Mouse (Mus musculus): ENCODE measurements at regions not wholly inside any gene's neighbourhood (a gene's known extent, or its start where the extent isn't known, plus 50 kb on each side); places are given as distances from the start of the nearest gene placed in this dataset.

GRCm38 (mm10) chr12:92703731-92704130 is 854.8 kb upstream of the Sel1l start:
- H3K27me3 ChIP-seq (replicated peaks; ENCODE audit: low read depth, poor library complexity, severe bottlenecking) = no peaks in the 10 kb centered on the region
- peaks cover 6% of the 10 kb centered on the region; the same call in 1 of the 2 replicates for H3K4me1 ChIP-seq
- DNase-seq (ENCODE audit: low spot score) = no peak
- H3K9me3 ChIP-seq = no peaks in the 10 kb centered on the region
- H3K36me3 ChIP-seq (replicated peaks) = no peaks in the 10 kb centered on the region
- H3K27ac ChIP-seq (replicated peaks) = no peak overlapping the region
- no peak overlapping the region for H3K4me3 ChIP-seq

DNA sequence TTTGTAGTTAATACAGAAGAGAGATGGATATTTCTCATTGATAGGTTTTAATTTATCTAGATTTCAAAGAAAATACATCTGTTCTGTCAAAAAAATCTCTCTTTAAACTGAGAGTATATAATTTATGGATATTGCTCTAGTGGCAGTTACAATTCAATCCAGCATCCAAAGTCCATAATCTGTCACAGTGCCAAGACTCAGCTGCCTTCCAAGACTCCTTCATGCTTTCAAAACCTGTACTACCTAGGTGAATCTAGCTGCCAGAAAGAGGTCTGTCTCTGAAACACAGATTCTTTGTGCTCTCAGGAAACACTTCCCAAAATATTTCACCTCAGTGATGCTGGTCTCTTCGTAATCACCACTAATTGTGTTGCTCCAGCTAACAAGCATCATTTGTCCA is 844.0 kb upstream of the Sel1l start:
- Histone ChIP-seq H3K4me3 (no peak overlapping the region), H3K27me3 (replicated peaks; ENCODE audit: low read depth, poor library complexity, severe bottlenecking) (no peaks in the 10 kb centered on the region), H3K27ac (replicated peaks) (no peak overlapping the region), H3K36me3 (replicated peaks) (no peaks in the 10 kb centered on the region), H3K4me1 (no peaks in the 10 kb centered on the region), H3K9me3 (no peaks in the 10 kb centered on the region)
- WGBS = 83% methylated on average over 1 of the region's 1 CpGs
- DNase-seq (ENCODE audit: low spot score) = no peak

DNA sequence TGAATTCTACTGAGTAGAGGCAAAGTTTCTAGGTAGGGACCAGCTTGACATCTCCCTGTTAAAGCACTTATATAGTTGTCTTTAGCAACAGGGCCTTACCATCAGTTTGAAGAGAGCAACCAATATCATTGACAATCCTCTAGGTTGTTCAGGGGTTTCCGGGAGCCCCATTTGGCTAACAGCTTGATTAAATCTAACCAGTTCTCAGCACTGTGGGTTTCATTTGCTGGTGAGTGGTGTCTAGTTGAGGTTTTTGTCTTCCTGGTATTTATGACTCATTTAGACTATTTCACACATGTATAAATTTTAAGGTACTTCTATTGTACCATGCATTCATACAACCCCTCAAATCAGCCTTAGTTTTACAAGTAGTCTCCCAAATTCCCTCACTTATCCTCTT is 823.4 kb upstream of the Sel1l start:
- Histone ChIP-seq H3K9me3 (no peaks in the 10 kb centered on the region), H3K36me3 (replicated peaks) (no peaks in the 10 kb centered on the region), H3K4me1 (no peaks in the 10 kb centered on the region), H3K27ac (replicated peaks) (no peak overlapping the region), H3K27me3 (replicated peaks; ENCODE audit: low read depth, poor library complexity, severe bottlenecking) (no peaks in the 10 kb centered on the region), H3K4me3 (no peak overlapping the region)
- WGBS = 91% methylated on average over 1 of the region's 1 CpGs
- DNase-seq (ENCODE audit: low spot score) = no peak

DNA sequence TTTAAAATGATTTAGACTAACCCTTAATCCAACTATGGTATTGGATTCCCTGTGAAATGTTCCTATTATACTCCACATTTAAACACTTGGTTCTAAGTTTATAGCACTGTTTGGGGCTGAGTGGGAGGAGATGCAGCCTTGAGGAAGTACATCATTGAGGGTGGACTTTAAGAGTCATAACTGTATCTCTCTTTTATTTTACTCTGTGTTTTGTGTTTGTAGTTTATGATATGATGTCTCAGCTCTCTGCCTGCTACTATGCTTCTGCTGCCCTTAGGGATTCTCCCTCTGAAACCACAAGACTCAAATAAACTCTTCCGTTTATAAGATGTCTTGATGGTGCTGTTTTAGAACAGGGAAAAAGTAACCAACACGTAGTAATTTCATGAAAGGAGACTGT is 797.7 kb upstream of the Sel1l start:
- WGBS = 76% methylated on average over 2 of the region's 2 CpGs
- H3K4me1 ChIP-seq = no peaks in the 10 kb centered on the region
- no peak overlapping the region for H3K4me3 ChIP-seq
- no peak overlapping the region for H3K27ac ChIP-seq (replicated peaks)
- no peaks in the 10 kb centered on the region for H3K9me3 ChIP-seq
- no peak for DNase-seq (ENCODE audit: low spot score)
- no peaks in the 10 kb centered on the region for H3K27me3 ChIP-seq (replicated peaks; ENCODE audit: low read depth, poor library complexity, severe bottlenecking)
- H3K36me3 ChIP-seq (replicated peaks) = no peaks in the 10 kb centered on the region

DNA sequence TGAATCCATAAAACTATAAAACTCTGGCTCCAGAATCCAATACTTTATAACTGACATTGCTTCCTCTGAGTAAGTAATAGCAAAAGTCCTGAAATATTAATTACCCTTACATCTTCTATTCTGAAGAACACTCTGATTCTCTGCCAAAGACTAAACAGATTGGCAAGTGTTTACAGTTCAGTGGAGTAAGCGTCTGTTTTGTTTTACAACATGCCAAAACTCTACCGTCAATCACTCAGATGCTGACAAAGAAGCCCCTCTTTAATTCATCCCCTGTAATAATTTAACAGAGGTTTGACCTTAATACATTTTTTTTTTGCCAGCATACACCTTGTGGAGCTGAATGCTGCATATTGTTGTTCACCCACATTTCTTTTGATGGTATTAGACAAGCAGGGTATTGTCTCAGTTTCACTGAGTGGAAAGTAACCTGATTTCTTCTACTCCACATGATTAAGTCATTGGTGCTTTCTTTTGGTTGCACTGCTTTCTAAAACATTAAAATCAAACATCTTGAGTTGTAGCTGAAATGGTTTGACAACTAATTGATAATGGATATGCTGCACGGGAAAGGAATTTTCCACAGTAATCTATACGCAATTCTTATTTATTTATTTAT is 796.2 kb upstream of the Sel1l start:
- H3K4me1 ChIP-seq = no peaks in the 10 kb centered on the region
- no peak for DNase-seq (ENCODE audit: low spot score)
- H3K9me3 ChIP-seq = no peaks in the 10 kb centered on the region
- WGBS = 77% methylated on average over 4 of the region's 4 CpGs
- H3K36me3 ChIP-seq (replicated peaks) = no peaks in the 10 kb centered on the region
- H3K27ac ChIP-seq (replicated peaks) = no peak overlapping the region
- H3K4me3 ChIP-seq = no peak overlapping the region
- no peaks in the 10 kb centered on the region for H3K27me3 ChIP-seq (replicated peaks; ENCODE audit: low read depth, poor library complexity, severe bottlenecking)

DNA sequence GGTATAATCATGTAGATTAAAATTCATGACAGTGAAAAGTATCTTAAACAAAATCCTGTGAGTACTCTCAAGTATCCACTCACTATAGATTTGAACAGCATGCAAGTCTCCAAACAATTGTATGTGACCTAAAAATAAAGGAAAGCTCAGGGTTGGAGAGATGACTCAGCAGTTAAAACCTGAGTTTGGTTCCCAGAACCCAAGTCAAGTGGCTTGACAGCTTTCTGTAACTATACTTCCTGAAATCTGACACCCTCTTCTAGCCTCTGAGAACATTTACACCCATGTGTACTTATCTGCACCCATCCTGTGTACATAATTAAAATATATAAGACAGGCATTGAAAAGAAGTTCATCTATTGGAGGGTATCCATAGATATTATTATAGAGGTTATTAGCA is 770.2 kb upstream of the Sel1l start:
- no peaks in the 10 kb centered on the region for H3K27me3 ChIP-seq (replicated peaks; ENCODE audit: low read depth, poor library complexity, severe bottlenecking)
- H3K4me1 ChIP-seq = no peaks in the 10 kb centered on the region
- DNase-seq (ENCODE audit: low spot score) = no peak
- H3K27ac ChIP-seq (replicated peaks) = no peak overlapping the region
- H3K36me3 ChIP-seq (replicated peaks) = no peaks in the 10 kb centered on the region
- no peaks in the 10 kb centered on the region for H3K9me3 ChIP-seq
- H3K4me3 ChIP-seq = no peak overlapping the region

- Histone ChIP-seq H3K27ac (replicated peaks) (no peak overlapping the region), H3K36me3 (replicated peaks) (no peaks in the 10 kb centered on the region), H3K4me3 (no peak overlapping the region), H3K9me3 (no peaks in the 10 kb centered on the region), H3K27me3 (replicated peaks; ENCODE audit: low read depth, poor library complexity, severe bottlenecking) (no peaks in the 10 kb centered on the region), H3K4me1 (no peaks in the 10 kb centered on the region)
- WGBS = 74% methylated on average over 2 of the region's 2 CpGs
- DNase-seq (ENCODE audit: low spot score) = no peak
Observed at GRCm38 (mm10) chr12:92618519-92618918, 769.6 kb upstream of the Sel1l start.

- Histone ChIP-seq H3K27ac (replicated peaks) (no peak overlapping the region), H3K36me3 (replicated peaks) (no peaks in the 10 kb centered on the region), H3K9me3 (no peaks in the 10 kb centered on the region), H3K4me1 (no peaks in the 10 kb centered on the region), H3K4me3 (no peak overlapping the region), H3K27me3 (replicated peaks; ENCODE audit: low read depth, poor library complexity, severe bottlenecking) (no peaks in the 10 kb centered on the region)
- WGBS = 83% methylated on average over 1 of the region's 1 CpGs
- no peak for DNase-seq (ENCODE audit: low spot score)
Observed at GRCm38 (mm10) chr12:92601673-92602072, 752.7 kb upstream of the Sel1l start.

- Histone ChIP-seq H3K4me3 (no peak overlapping the region), H3K36me3 (replicated peaks) (no peaks in the 10 kb centered on the region), H3K27ac (replicated peaks) (no peak overlapping the region), H3K27me3 (replicated peaks; ENCODE audit: low read depth, poor library complexity, severe bottlenecking) (no peaks in the 10 kb centered on the region), H3K4me1 (no peaks in the 10 kb centered on the region), H3K9me3 (no peaks in the 10 kb centered on the region)
- DNase-seq (ENCODE audit: low spot score) = no peak
- 81% methylated on average over 2 of the region's 2 CpGs for WGBS
Observed at GRCm38 (mm10) chr12:92589725-92590124, 740.8 kb upstream of the Sel1l start.

GRCm38 (mm10) chr12:92589305-92589704 is 740.3 kb upstream of the Sel1l start:
- WGBS = 82% methylated on average over 6 of the region's 6 CpGs
- H3K36me3 ChIP-seq (replicated peaks) = no peaks in the 10 kb centered on the region

GRCm38 (mm10) chr12:92578596-92578995 is 729.6 kb upstream of the Sel1l start:
- no peaks in the 10 kb centered on the region for H3K4me1 ChIP-seq
- no peak overlapping the region for H3K4me3 ChIP-seq
- no peaks in the 10 kb centered on the region for H3K36me3 ChIP-seq (replicated peaks)
- H3K27me3 ChIP-seq (replicated peaks; ENCODE audit: low read depth, poor library complexity, severe bottlenecking) = no peaks in the 10 kb centered on the region
- 93% methylated on average over 1 of the region's 1 CpGs for WGBS
- no peak overlapping the region for H3K27ac ChIP-seq (replicated peaks)
- no peak for DNase-seq (ENCODE audit: low spot score)
- no peaks in the 10 kb centered on the region for H3K9me3 ChIP-seq

More at GRCm38 (mm10) chr12:92589305-92589704, 740.3 kb upstream of the Sel1l start:
- H3K27ac ChIP-seq (replicated peaks) = no peak overlapping the region
- H3K27me3 ChIP-seq (replicated peaks; ENCODE audit: low read depth, poor library complexity, severe bottlenecking) = no peaks in the 10 kb centered on the region
- no peak for DNase-seq (ENCODE audit: low spot score)
- no peaks in the 10 kb centered on the region for H3K9me3 ChIP-seq
- H3K4me3 ChIP-seq = no peak overlapping the region
- H3K4me1 ChIP-seq = no peaks in the 10 kb centered on the region

Measured in embryonic facial prominence, embryonic 10.5 days (tissue).